Mouse (Mus musculus) E14TG2a.4 (cell line): Measurements from ENCODE around the gene Slc23a3.
A peak's percentile ranks its signal among the peaks of the same experiment; 100 is the strongest.

Experiments used
- H3K27me3 ChIP-seq: 2 replicates; pipeline ENCODE4 v1.6.1; 2014; ENCODE audit warnings: low read length, control low read depth; ENCODE audit not compliant: insufficient read depth
- H3K36me3 ChIP-seq: 2 replicates; pipeline ENCODE4 v1.6.1; 2014; ENCODE audit warnings: low read length, control low read depth; ENCODE audit not compliant: insufficient read depth
- H3K4me1 ChIP-seq: replicated peaks from 2 replicates; pipeline ENCODE4 v1.6.1; 2014; ENCODE audit warnings: low read depth, low read length, control low read depth
- H3K4me3 ChIP-seq: replicated peaks from 2 replicates; pipeline ENCODE4 v1.5.1; 2014; ENCODE audit warnings: mild to moderate bottlenecking, low read length
- H3K9me3 ChIP-seq: 2 replicates; pipeline ENCODE4 v1.6.1; 2014; ENCODE audit warnings: low read length, control low read depth
- CTCF ChIP-seq: conservative IDR thresholded peaks from 2 replicates; pipeline ENCODE4 v1.5.1; 2014; ENCODE audit warnings: low read length
- NANOG ChIP-seq: IDR thresholded peaks from 2 replicates; pipeline ENCODE4 v1.6.1; 2014; ENCODE audit warnings: borderline replicate concordance, low read length, mixed read lengths
- POU5F1 ChIP-seq: IDR thresholded peaks from 2 replicates; pipeline ENCODE4 v1.6.1; 2014; ENCODE audit warnings: low read length, borderline replicate concordance

Gene Slc23a3

GRCm38 (mm10) chr1:75168093-75168471, 34.4 kb upstream of the Slc23a3 start:
- peak overlapping the region; percentile 90 for H3K4me3 ChIP-seq
- no peaks in the 10 kb centered on the region for H3K9me3 ChIP-seq
- TF ChIP-seq POU5F1 (no peak), CTCF (no peak), NANOG (no peak)
- no peaks in the 10 kb centered on the region for H3K27me3 ChIP-seq
- peaks cover 35% of the 10 kb centered on the region for H3K36me3 ChIP-seq
- H3K4me1 ChIP-seq, result peaks cover 19% of the 10 kb centered on the region

- Histone ChIP-seq H3K36me3 (no peaks in the 10 kb centered on the region), H3K4me3 (no peak overlapping the region), H3K27me3 (no peaks in the 10 kb centered on the region), H3K4me1 (no peaks in the 10 kb centered on the region), H3K9me3 (no peaks in the 10 kb centered on the region)
- TF ChIP-seq CTCF (no peak), NANOG (no peak), POU5F1 (no peak)
Observed at GRCm38 (mm10) chr1:75160256-75160617, 26.5 kb upstream of the Slc23a3 start.

GRCm38 (mm10) chr1:75159540-75160255, 26.0 kb upstream of the Slc23a3 start:
- no peak for TF ChIP-seq CTCF
- Histone ChIP-seq H3K27me3 (no peaks in the 10 kb centered on the region), H3K9me3 (no peaks in the 10 kb centered on the region), H3K4me1 (no peaks in the 10 kb centered on the region), H3K4me3 (no peak overlapping the region), H3K36me3 (no peaks in the 10 kb centered on the region)

- Histone ChIP-seq H3K4me3 (no peak overlapping the region), H3K4me1 (no peaks in the 10 kb centered on the region), H3K9me3 (no peaks in the 10 kb centered on the region), H3K27me3 (no peaks in the 10 kb centered on the region), H3K36me3 (no peaks in the 10 kb centered on the region)
- TF ChIP-seq CTCF (no peak), NANOG (no peak), POU5F1 (no peak)
Observed at GRCm38 (mm10) chr1:75158990-75159389, 25.3 kb upstream of the Slc23a3 start.

GRCm38 (mm10) chr1:75155837-75156236, 22.1 kb upstream of the Slc23a3 start:
- H3K4me1 ChIP-seq, result no peaks in the 10 kb centered on the region
- H3K27me3 ChIP-seq, result no peaks in the 10 kb centered on the region
- H3K4me3 ChIP-seq, result no peak overlapping the region
- no peaks in the 10 kb centered on the region for H3K36me3 ChIP-seq
- H3K9me3 ChIP-seq, result no peaks in the 10 kb centered on the region
- TF ChIP-seq NANOG, result no peak
- TF ChIP-seq CTCF, result no peak
- TF ChIP-seq POU5F1, result no peak

- Histone ChIP-seq H3K4me3 (no peak overlapping the region), H3K36me3 (peaks cover 50% of the 10 kb centered on the region), H3K4me1 (0 out of 2 replicates have a peak, but pooled peaks cover 2% of the 10 kb centered on the region), H3K27me3 (peaks cover 6% of the 10 kb centered on the region), H3K9me3 (no peaks in the 10 kb centered on the region)
- TF ChIP-seq CTCF (no peak), POU5F1 (no peak), NANOG (no peak)
Observed at GRCm38 (mm10) chr1:75148727-75149126, 15.0 kb upstream of the Slc23a3 start.

GRCm38 (mm10) chr1:75147411-75148135, 13.9 kb upstream of the Slc23a3 start:
- Histone ChIP-seq H3K27me3 (peaks cover 13% of the 10 kb centered on the region), H3K4me3 (no peak overlapping the region), H3K36me3 (peaks cover 50% of the 10 kb centered on the region), H3K9me3 (no peaks in the 10 kb centered on the region), H3K4me1 (peaks cover 10% of the 10 kb centered on the region)
- TF ChIP-seq NANOG (no peak), POU5F1 (no peak), CTCF (no peak)

GRCm38 (mm10) chr1:75145589-75145988, 11.9 kb upstream of the Slc23a3 start:
- Histone ChIP-seq H3K4me3 (no peak overlapping the region), H3K9me3 (no peaks in the 10 kb centered on the region), H3K27me3 (peaks cover 32% of the 10 kb centered on the region), H3K4me1 (peaks cover 26% of the 10 kb centered on the region), H3K36me3 (peaks cover 50% of the 10 kb centered on the region)
- no peak for TF ChIP-seq NANOG
- TF ChIP-seq CTCF, result no peak
- no peak for TF ChIP-seq POU5F1
